Mouse (Mus musculus) forebrain, embryonic 10.5 days (tissue): ENCODE results near the gene Ptpn14. TPM values are rescaled to one million over a fixed set of nuclear protein-coding genes. Genes with fewer than 3 reads are reported as not detected.

Experiments
- DNase-seq: peaks from one replicate; pipeline ENCODE4 v3.0.0-alpha.2; 2017; ENCODE audit warnings: low spot score; ENCODE audit errors: extremely low spot score
- H3K27ac ChIP-seq: fragments of 300-500 bp; sonication (generic); 2 replicates; pipeline ENCODE4 v1.5.1; 2016; ENCODE audit warnings: mild to moderate bottlenecking
- H3K27me3 ChIP-seq: fragments of 300-500 bp; sonication (generic); 2 replicates; pipeline ENCODE4 v1.6.1; 2016; ENCODE audit warnings: mild to moderate bottlenecking; ENCODE audit not compliant: poor library complexity, severe bottlenecking
- H3K36me3 ChIP-seq: fragments of 300-500 bp; sonication (generic); replicated peaks from 2 replicates; pipeline ENCODE4 v1.6.1; 2016; ENCODE audit warnings: mild to moderate bottlenecking, moderate library complexity
- H3K4me1 ChIP-seq: fragments of 300-500 bp; sonication (generic); 2 replicates; pipeline ENCODE4 v1.6.1; 2016
- H3K4me3 ChIP-seq: fragments of 300-500 bp; sonication (generic); 2 replicates; pipeline ENCODE4 v1.5.1; 2016; ENCODE audit warnings: mild to moderate bottlenecking, moderate library complexity
- H3K9me3 ChIP-seq: fragments of 300-500 bp; sonication (generic); 2 replicates; pipeline ENCODE4 v1.6.1; 2016; ENCODE audit warnings: mild to moderate bottlenecking, moderate library complexity
- WGBS: fragments of 180-500 bp; shearing (Covaris S2); methylation state at CpG from one replicate; pipeline ENCODE4 v1.1.7; 2016; 5-methylcytosine and 5-hydroxymethylcytosine counted together
- polyA plus RNA-seq: library from polyadenylated mRNA; unstranded; fragments of >200 nt; fragmentation: Nextera tagmentation; extraction: Ambion mirVana; gene quantifications from 2 replicates; pipeline ENCODE4 v1.2.1, GENCODE M21; 2016

Gene Ptpn14
- polyA plus RNA-seq, 1 experiment from 2014 or later = 4.9 TPM

GRCm38 (mm10) chr1:189806533-189807297 is 78.6 kb downstream of the Ptpn14 start:
- WGBS = 86% methylated on average over 13 of the region's 13 CpGs
- peak overlapping the region; percentile 27; the same call in 1 of the 2 replicates for H3K27ac ChIP-seq
- H3K9me3 ChIP-seq = no peaks in the 10 kb centered on the region

GRCm38 (mm10) chr1:189808015-189808414 is 79.9 kb downstream of the Ptpn14 start:
- Histone ChIP-seq H3K4me3 (no peak overlapping the region), H3K9me3 (no peaks in the 10 kb centered on the region), H3K27ac (no peak overlapping the region), H3K27me3 (peaks cover 30% of the 10 kb centered on the region; the same call in 1 of the 2 replicates), H3K4me1 (no peaks in the 10 kb centered on the region), H3K36me3 (no peaks in the 10 kb centered on the region)
- 94% methylated on average over 6 of the region's 6 CpGs for WGBS
- no peak for DNase-seq

More at GRCm38 (mm10) chr1:189806533-189807297, 78.6 kb downstream of the Ptpn14 start:
- H3K27me3 ChIP-seq = peaks cover 39% of the 10 kb centered on the region; the same call in 1 of the 2 replicates
- H3K4me1 ChIP-seq = no peaks in the 10 kb centered on the region
- no peak for DNase-seq
- no peak overlapping the region for H3K4me3 ChIP-seq
- H3K36me3 ChIP-seq = peaks cover 7% of the 10 kb centered on the region; the same call in 1 of the 2 replicates

- 98% methylated on average over 2 of the region's 2 CpGs for WGBS
- Histone ChIP-seq H3K9me3 (no peaks in the 10 kb centered on the region), H3K4me1 (no peaks in the 10 kb centered on the region), H3K27me3 (peaks cover 25% of the 10 kb centered on the region; the same call in 1 of the 2 replicates), H3K36me3 (no peaks in the 10 kb centered on the region), H3K4me3 (no peak overlapping the region), H3K27ac (no peak overlapping the region)
- DNase-seq = no peak
These were observed 80.4 kb downstream of the Ptpn14 start for GRCm38 (mm10) chr1:189808453-189808852.

GRCm38 (mm10) chr1:189811778-189812177 is 83.7 kb downstream of the Ptpn14 start:
- no peaks in the 10 kb centered on the region for H3K27me3 ChIP-seq
- H3K36me3 ChIP-seq = no peaks in the 10 kb centered on the region
- no peak overlapping the region for H3K4me3 ChIP-seq
- no peak overlapping the region for H3K27ac ChIP-seq
- DNase-seq = no peak
- WGBS = 95% methylated on average over 2 of the region's 2 CpGs
- 0 out of 2 replicates have a peak, but pooled peaks cover 6% of the 10 kb centered on the region for H3K4me1 ChIP-seq
- H3K9me3 ChIP-seq = no peaks in the 10 kb centered on the region

GRCm38 (mm10) chr1:189814385-189814784 is 86.3 kb downstream of the Ptpn14 start:
- Histone ChIP-seq H3K9me3 (no peaks in the 10 kb centered on the region), H3K27ac (no peak overlapping the region), H3K27me3 (no peaks in the 10 kb centered on the region), H3K4me3 (no peak overlapping the region), H3K36me3 (no peaks in the 10 kb centered on the region), H3K4me1 (0 out of 2 replicates have a peak, but pooled peaks cover 6% of the 10 kb centered on the region)
- no peak for DNase-seq
- WGBS = 93% methylated on average over 4 of the region's 4 CpGs

- 91% methylated on average over 8 of the region's 8 CpGs for WGBS
- DNase-seq = no peak
- Histone ChIP-seq H3K4me3 (no peak overlapping the region), H3K36me3 (no peaks in the 10 kb centered on the region), H3K4me1 (peaks cover 16% of the 10 kb centered on the region), H3K9me3 (no peaks in the 10 kb centered on the region), H3K27ac (no peak overlapping the region), H3K27me3 (no peaks in the 10 kb centered on the region)
These were observed 89.0 kb downstream of the Ptpn14 start for GRCm38 (mm10) chr1:189817089-189817488.

- H3K27ac ChIP-seq = no peak overlapping the region
- no peak for DNase-seq
- H3K4me1 ChIP-seq = peaks cover 21% of the 10 kb centered on the region
- no peaks in the 10 kb centered on the region for H3K36me3 ChIP-seq
- H3K9me3 ChIP-seq = no peaks in the 10 kb centered on the region
- 87% methylated on average over 9 of the region's 9 CpGs for WGBS
- H3K4me3 ChIP-seq = no peak overlapping the region
- no peaks in the 10 kb centered on the region for H3K27me3 ChIP-seq
These were observed 89.7 kb downstream of the Ptpn14 start for GRCm38 (mm10) chr1:189817810-189818209.

GRCm38 (mm10) chr1:189820111-189820510 is 92.0 kb downstream of the Ptpn14 start:
- Histone ChIP-seq H3K4me3 (no peak overlapping the region), H3K4me1 (peaks cover 21% of the 10 kb centered on the region), H3K27me3 (no peaks in the 10 kb centered on the region), H3K9me3 (0 out of 2 replicates have a peak, but pooled peaks cover 5% of the 10 kb centered on the region), H3K27ac (no peak overlapping the region), H3K36me3 (peaks cover 6% of the 10 kb centered on the region; the same call in 1 of the 2 replicates)
- DNase-seq = no peak
- WGBS = 73% methylated on average over 5 of the region's 5 CpGs

- no peak for DNase-seq
- Histone ChIP-seq H3K4me3 (no peak overlapping the region), H3K27ac (no peak overlapping the region), H3K4me1 (peaks cover 15% of the 10 kb centered on the region), H3K27me3 (no peaks in the 10 kb centered on the region), H3K36me3 (peaks cover 27% of the 10 kb centered on the region), H3K9me3 (0 out of 2 replicates have a peak, but pooled peaks cover 5% of the 10 kb centered on the region)
- 91% methylated on average over 5 of the region's 5 CpGs for WGBS
These were observed 96.4 kb downstream of the Ptpn14 start for GRCm38 (mm10) chr1:189824436-189824835.

- H3K9me3 ChIP-seq = no peaks in the 10 kb centered on the region
- no peaks in the 10 kb centered on the region for H3K27me3 ChIP-seq
- no peak overlapping the region for H3K4me3 ChIP-seq
- peaks cover 26% of the 10 kb centered on the region for H3K36me3 ChIP-seq
- H3K4me1 ChIP-seq = peaks cover 24% of the 10 kb centered on the region
- H3K27ac ChIP-seq = peak overlapping the region; percentile 40; the same call in 1 of the 2 replicates
- 67% methylated on average over 4 of the region's 4 CpGs for WGBS
- no peak for DNase-seq
These were observed 102.3 kb downstream of the Ptpn14 start for GRCm38 (mm10) chr1:189830391-189830790.

- Histone ChIP-seq H3K27me3 (no peaks in the 10 kb centered on the region), H3K9me3 (no peaks in the 10 kb centered on the region), H3K4me3 (no peak overlapping the region), H3K36me3 (peaks cover 26% of the 10 kb centered on the region), H3K27ac (peak overlapping the region; percentile 40; the same call in 1 of the 2 replicates), H3K4me1 (peaks cover 24% of the 10 kb centered on the region)
- 19% methylated on average over 12 of the region's 12 CpGs for WGBS
- DNase-seq = no peak
These were observed 102.7 kb downstream of the Ptpn14 start for GRCm38 (mm10) chr1:189830797-189831232.

GRCm38 (mm10) chr1:189833351-189833750 is 105.3 kb downstream of the Ptpn14 start:
- WGBS = 83% methylated on average over 7 of the region's 7 CpGs
- peaks cover 11% of the 10 kb centered on the region; the same call in 1 of the 2 replicates for H3K36me3 ChIP-seq
- no peaks in the 10 kb centered on the region for H3K9me3 ChIP-seq
- no peak for DNase-seq
- H3K4me3 ChIP-seq = no peak overlapping the region
- H3K27ac ChIP-seq = no peak overlapping the region
- no peaks in the 10 kb centered on the region for H3K27me3 ChIP-seq
- peaks cover 24% of the 10 kb centered on the region for H3K4me1 ChIP-seq

GRCm38 (mm10) chr1:189834166-189834565 is 106.1 kb downstream of the Ptpn14 start:
- no peaks in the 10 kb centered on the region for H3K9me3 ChIP-seq
- peaks cover 8% of the 10 kb centered on the region; the same call in 1 of the 2 replicates for H3K36me3 ChIP-seq
- DNase-seq = no peak
- no peak overlapping the region for H3K4me3 ChIP-seq
- H3K4me1 ChIP-seq = peaks cover 24% of the 10 kb centered on the region
- H3K27me3 ChIP-seq = no peaks in the 10 kb centered on the region
- no peak overlapping the region for H3K27ac ChIP-seq
- 68% methylated on average over 13 of the region's 13 CpGs for WGBS
